Mouse (Mus musculus): ENCODE results near the gene Dtnb.

DNA sequence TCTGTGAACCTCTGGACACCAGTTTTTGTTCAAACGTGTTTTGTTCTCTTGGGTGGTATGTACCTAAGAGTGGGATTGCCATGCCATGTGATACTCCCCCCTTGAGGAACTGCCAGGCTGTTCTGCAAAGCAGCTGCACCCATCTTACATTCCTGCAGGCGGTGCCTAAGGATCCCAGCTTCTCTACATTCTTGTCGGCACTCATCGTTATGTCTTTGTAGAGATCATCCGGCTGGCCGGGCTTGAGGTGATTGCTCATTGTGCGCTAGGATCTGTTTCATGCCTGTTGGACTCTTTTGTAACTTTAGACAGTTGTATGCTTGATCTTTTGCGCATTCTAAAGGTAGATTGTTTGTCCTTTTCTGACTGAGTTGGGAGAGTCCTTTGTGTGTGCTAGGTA lies 195.2 kb downstream of the Dtnb start:
- TF ChIP-seq GATA1 (IDR thresholded peaks at IDR 0.05; ENCODE audit: borderline replicate concordance, low read length) (no peak), FLI1 (IDR thresholded peaks at IDR 0.05; ENCODE audit: low read length) (no peak)

Data from megakaryocyte, embryonic 14.5 days (primary cell).